Mouse (Mus musculus) MEL (cell line): Measurements from ENCODE around the gene Gm35315. TPM values are rescaled to one million over a fixed set of nuclear protein-coding genes. Genes with fewer than 3 reads are reported as not detected.

Source experiments
- DNase-seq: peaks from one replicate; pipeline ENCODE4 v3.0.0; 2011; ENCODE audit warnings: low read depth, low spot score
- H3K27ac ChIP-seq: 2 replicates; pipeline ENCODE4 v1.5.1; 2012; ENCODE audit warnings: low read depth, mild to moderate bottlenecking, control low read depth, low read length, moderate library complexity; ENCODE audit not compliant: control insufficient read depth
- H3K27me3 ChIP-seq, 2 experiments: fragments of 150-350 bp in 1 of 2; sonication (generic) in 1 of 2; 2 replicates each; pipeline ENCODE4 v1.6.1; 2012; ENCODE audit warnings: low read length in 2 of 2, mild to moderate bottlenecking in 2 of 2, improper control_type of control experiment in 1 of 2, moderate library complexity in 1 of 2; ENCODE audit not compliant: insufficient read depth in 2 of 2, control insufficient read depth in 1 of 2
- H3K36me3 ChIP-seq, 2 experiments: 2 replicates each; pipeline ENCODE4 v1.6.1; 2012 to 2014; ENCODE audit warnings: low read length in 2 of 2, improper control_type of control experiment in 1 of 2, inconsistent platforms in 1 of 2, mild to moderate bottlenecking in 1 of 2; ENCODE audit not compliant: insufficient read depth in 2 of 2, control insufficient read depth in 1 of 2
- H3K4me1 ChIP-seq, 2 experiments: fragments of 150-350 bp in 1 of 2; sonication (generic) in 1 of 2; 2 replicates each; pipeline ENCODE4 v1.6.1; 2012; ENCODE audit warnings: low read length in 2 of 2, improper control_type of control experiment in 1 of 2, mild to moderate bottlenecking in 1 of 2; ENCODE audit not compliant: insufficient read depth in 2 of 2, control insufficient read depth in 1 of 2
- H3K4me3 ChIP-seq, 2 experiments: fragments of 150-350 bp in 1 of 2; sonication (generic) in 1 of 2; 2 replicates each; pipeline ENCODE4 v1.5.1; 2012; ENCODE audit warnings: low read depth in 2 of 2, low read length in 2 of 2, mild to moderate bottlenecking in 2 of 2, moderate library complexity in 2 of 2, control low read depth in 1 of 2, improper control_type of control experiment in 1 of 2; ENCODE audit not compliant: control insufficient read depth in 1 of 2, insufficient read depth in 1 of 2
- H3K79me2 ChIP-seq: 2 replicates; pipeline ENCODE4 v1.6.1; 2012; ENCODE audit warnings: mild to moderate bottlenecking, low read length, moderate library complexity; ENCODE audit not compliant: control insufficient read depth, poor library complexity, insufficient read depth
- H3K9ac ChIP-seq: 2 replicates; pipeline ENCODE4 v1.6.1; 2012; ENCODE audit warnings: low read depth, mild to moderate bottlenecking, control low read depth, low read length, moderate library complexity; ENCODE audit not compliant: control insufficient read depth, poor library complexity, severe bottlenecking
- H3K9me3 ChIP-seq: fragments of 150-350 bp; sonication (generic); replicated peaks from 2 replicates; pipeline ENCODE4 v1.6.1; 2012; ENCODE audit warnings: mild to moderate bottlenecking, low read length, improper control_type of control experiment, moderate library complexity; ENCODE audit not compliant: insufficient read depth
- BHLHE40 ChIP-seq: IDR thresholded peaks from 2 replicates; pipeline ENCODE4 v1.6.1; 2012; ENCODE audit warnings: low read depth, mild to moderate bottlenecking, inconsistent platforms, low read length, improper control_type of control experiment, borderline replicate concordance
- CHD1 ChIP-seq: IDR thresholded peaks from 2 replicates; pipeline ENCODE4 v1.6.1; 2012; ENCODE audit warnings: low read depth, mild to moderate bottlenecking, inconsistent platforms, low read length, improper control_type of control experiment
- CTCF ChIP-seq, 3 experiments: IDR thresholded peaks in 2 of 3; conservative IDR thresholded peaks in 1 of 3; 2 replicates each; pipeline ENCODE4 v1.5.1; 2011 to 2012; ENCODE audit warnings: low read length in 3 of 3, low read depth in 2 of 3, mild to moderate bottlenecking in 2 of 3, improper control_type of control experiment in 1 of 3, inconsistent platforms in 1 of 3, mixed read lengths in 1 of 3, moderate library complexity in 1 of 3; ENCODE audit not compliant: control insufficient read depth in 1 of 3, insufficient read depth in 1 of 3, poor library complexity in 1 of 3, severe bottlenecking in 1 of 3
- E2F4 ChIP-seq: IDR thresholded peaks from 2 replicates; pipeline ENCODE4 v1.6.1; 2011; ENCODE audit warnings: low read depth, low read length, improper control_type of control experiment, borderline replicate concordance
- ELF1 ChIP-seq: IDR thresholded peaks from 2 replicates; pipeline ENCODE4 v1.6.1; 2014; ENCODE audit warnings: low read depth, mild to moderate bottlenecking, inconsistent platforms, low read length, improper control_type of control experiment, moderate library complexity
- EP300 ChIP-seq, 2 experiments: IDR thresholded peaks; 2 replicates each; pipeline ENCODE4 v1.6.1; 2011; ENCODE audit warnings: improper control_type of control experiment in 2 of 2, low read length in 2 of 2, low read depth in 1 of 2, mild to moderate bottlenecking in 1 of 2
- ETS1 ChIP-seq: IDR thresholded peaks from 2 replicates; pipeline ENCODE4 v1.6.1; 2012; ENCODE audit warnings: low read depth, mild to moderate bottlenecking, inconsistent platforms, low read length, improper control_type of control experiment, moderate library complexity
- GABPA ChIP-seq: IDR thresholded peaks from 2 replicates; pipeline ENCODE4 v1.6.1; 2012; ENCODE audit warnings: low read depth, mild to moderate bottlenecking, inconsistent platforms, low read length, improper control_type of control experiment, moderate library complexity
- GATA1 ChIP-seq: IDR thresholded peaks from 2 replicates; pipeline ENCODE4 v1.6.1; 2011; ENCODE audit warnings: low read depth, low read length, improper control_type of control experiment
- HCFC1 ChIP-seq: IDR thresholded peaks from 2 replicates; pipeline ENCODE4 v1.6.1; 2012; ENCODE audit warnings: low read depth, mild to moderate bottlenecking, inconsistent platforms, low read length, improper control_type of control experiment, moderate library complexity
- JUND ChIP-seq: IDR thresholded peaks from 2 replicates; pipeline ENCODE4 v1.6.1; 2011; ENCODE audit warnings: low read depth, mild to moderate bottlenecking, improper control_type of control experiment, low read length
- MAFK ChIP-seq: IDR thresholded peaks from 2 replicates; pipeline ENCODE4 v1.6.1; 2011; ENCODE audit warnings: low read depth, mild to moderate bottlenecking, low read length, improper control_type of control experiment, borderline replicate concordance
- MAX ChIP-seq: IDR thresholded peaks from 2 replicates; pipeline ENCODE4 v1.6.1; 2011; ENCODE audit warnings: low read length, improper control_type of control experiment
- MAZ ChIP-seq: IDR thresholded peaks from 2 replicates; pipeline ENCODE4 v1.6.1; 2012; ENCODE audit warnings: low read depth, mild to moderate bottlenecking, inconsistent platforms, low read length, improper control_type of control experiment
- MEF2A ChIP-seq: IDR thresholded peaks from 2 replicates; pipeline ENCODE4 v1.6.1; 2014; ENCODE audit warnings: low read depth, mild to moderate bottlenecking, inconsistent platforms, low read length, improper control_type of control experiment; ENCODE audit not compliant: poor library complexity, insufficient replicate concordance, severe bottlenecking; ENCODE audit errors: extremely low read depth
- MXI1 ChIP-seq: IDR thresholded peaks from 2 replicates; pipeline ENCODE4 v1.6.1; 2011; ENCODE audit warnings: mild to moderate bottlenecking, low read depth, low read length, improper control_type of control experiment
- MYB ChIP-seq: IDR thresholded peaks from 2 replicates; pipeline ENCODE4 v1.6.1; 2011; ENCODE audit warnings: mild to moderate bottlenecking, low read depth, low read length, improper control_type of control experiment
- MYC ChIP-seq: IDR thresholded peaks from 2 replicates; pipeline ENCODE4 v1.6.1; 2011; ENCODE audit warnings: low read depth, mild to moderate bottlenecking, low read length, improper control_type of control experiment, moderate library complexity
- NELFE ChIP-seq: IDR thresholded peaks from 2 replicates; pipeline ENCODE4 v1.6.1; 2011; ENCODE audit warnings: low read depth, low read length, improper control_type of control experiment
- NRF1 ChIP-seq: IDR thresholded peaks from 2 replicates; pipeline ENCODE4 v1.6.1; 2014; ENCODE audit warnings: low read depth, mild to moderate bottlenecking, inconsistent platforms, low read length, improper control_type of control experiment, moderate library complexity; ENCODE audit not compliant: poor library complexity, insufficient read depth, severe bottlenecking
- POLR2A ChIP-seq, 2 experiments: IDR thresholded peaks; 2 replicates each; pipeline ENCODE4 v1.6.1; 2011 to 2012; ENCODE audit warnings: low read length in 2 of 2, mild to moderate bottlenecking in 2 of 2, control low read depth in 1 of 2, improper control_type of control experiment in 1 of 2, low read depth in 1 of 2, moderate library complexity in 1 of 2; ENCODE audit not compliant: control insufficient read depth in 1 of 2, insufficient read depth in 1 of 2, poor library complexity in 1 of 2
- POLR2AphosphoS2 ChIP-seq: IDR thresholded peaks from 2 replicates; pipeline ENCODE4 v1.6.1; 2011; ENCODE audit warnings: low read length, improper control_type of control experiment
- RAD21 ChIP-seq: IDR thresholded peaks from 2 replicates; pipeline ENCODE4 v1.6.1; 2011; ENCODE audit warnings: mild to moderate bottlenecking, low read depth, low read length, improper control_type of control experiment
- RCOR1 ChIP-seq: IDR thresholded peaks from 2 replicates; pipeline ENCODE4 v1.6.1; 2012; ENCODE audit warnings: low read depth, mild to moderate bottlenecking, inconsistent platforms, low read length, improper control_type of control experiment
- SMC3 ChIP-seq: IDR thresholded peaks from 2 replicates; pipeline ENCODE4 v1.6.1; 2011; ENCODE audit warnings: low read depth, low read length, improper control_type of control experiment
- TAL1 ChIP-seq: IDR thresholded peaks from 2 replicates; pipeline ENCODE4 v1.6.1; 2012; ENCODE audit warnings: mild to moderate bottlenecking, inconsistent platforms, low read length, moderate library complexity, mixed read lengths
- TBP ChIP-seq: IDR thresholded peaks from 2 replicates; pipeline ENCODE4 v1.8.0; 2011; ENCODE audit warnings: low read depth, low read length, improper control_type of control experiment
- TCF12 ChIP-seq: IDR thresholded peaks from 2 replicates; pipeline ENCODE4 v1.6.1; 2014; ENCODE audit warnings: low read depth, mild to moderate bottlenecking, inconsistent platforms, low read length, improper control_type of control experiment, moderate library complexity
- UBTF ChIP-seq: IDR thresholded peaks from 2 replicates; pipeline ENCODE4 v1.6.1; 2012; ENCODE audit warnings: low read depth, mild to moderate bottlenecking, inconsistent platforms, low read length, improper control_type of control experiment, moderate library complexity, borderline replicate concordance; ENCODE audit not compliant: insufficient read depth
- USF1 ChIP-seq: IDR thresholded peaks from 2 replicates; pipeline ENCODE4 v1.6.1; 2014; ENCODE audit warnings: low read depth, mild to moderate bottlenecking, inconsistent platforms, low read length, improper control_type of control experiment, moderate library complexity
- USF2 ChIP-seq, 2 experiments: IDR thresholded peaks; 2 replicates each; pipeline ENCODE4 v1.6.1; 2011 to 2012; ENCODE audit warnings: improper control_type of control experiment in 2 of 2, low read length in 2 of 2, borderline replicate concordance in 1 of 2, inconsistent platforms in 1 of 2, low read depth in 1 of 2, mild to moderate bottlenecking in 1 of 2; ENCODE audit not compliant: insufficient read depth in 1 of 2
- ZC3H11A ChIP-seq: IDR thresholded peaks from 2 replicates; pipeline ENCODE4 v1.6.1; 2012; ENCODE audit warnings: low read depth, mild to moderate bottlenecking, inconsistent platforms, low read length, improper control_type of control experiment
- ZKSCAN1 ChIP-seq: IDR thresholded peaks from 2 replicates; pipeline ENCODE4 v1.6.1; 2012; ENCODE audit warnings: low read depth, mild to moderate bottlenecking, inconsistent platforms, low read length, improper control_type of control experiment, moderate library complexity
- ZMIZ1 ChIP-seq: IDR thresholded peaks from 2 replicates; pipeline ENCODE4 v1.6.1; 2012; ENCODE audit warnings: low read depth, mild to moderate bottlenecking, inconsistent platforms, low read length, improper control_type of control experiment, moderate library complexity
- ZNF384 ChIP-seq: IDR thresholded peaks from 2 replicates; pipeline ENCODE4 v1.6.1; 2012; ENCODE audit warnings: low read depth, mild to moderate bottlenecking, inconsistent platforms, low read length, improper control_type of control experiment
- polyA plus RNA-seq, 2 experiments: library from polyadenylated mRNA; stranded (reverse) in 1 of 2; unstranded in 1 of 2; fragments of >175 nt in 1 of 2; fragments of >200 nt in 1 of 2; gene quantifications; 2 replicates each; pipeline versions ENCODE4 v1.2.1 to v1.2.4; 2012; ENCODE audit warnings: low replicate concordance in 2 of 2, low read depth in 1 of 2; ENCODE audit not compliant: insufficient read length in 2 of 2, insufficient read depth in 1 of 2, missing spikeins in 1 of 2
- total RNA-seq: library from RNA; depleted of rRNA; stranded (reverse); fragments of 300-350 nt; gene quantifications from 2 replicates; pipeline ENCODE4 v1.2.3, GENCODE M21; 2012

Gm35315 gene
- total and polyA plus RNA-seq, 3 experiments, result 2.2 to 70.9 (median 2.2) TPM

GRCm38 (mm10) chr5:110135293-110136086, 41.3 kb upstream of the Gm35315 start, which contains the start of gene Chfr:
Chfr (plus strand) TSS chr5:110135842.
- peak; percentile 99 for DNase-seq
- peaks cover 21% of the 10 kb centered on the region for H3K79me2 ChIP-seq
- no peaks in the 10 kb centered on the region for H3K27me3 ChIP-seq
- H3K4me1 ChIP-seq, result peaks cover 20 to 34% of the 10 kb centered on the region in 2 experiments
- peaks cover 0 to 39% of the 10 kb centered on the region in 2 experiments; a peak in 2 of 4 replicates for H3K36me3 ChIP-seq
- peak within 1 kb of the TSS; percentile 82 for H3K27ac ChIP-seq
- H3K9me3 ChIP-seq, result no peaks in the 10 kb centered on the region
- peak within 1 kb of the TSS; percentile 96 to 98 for H3K4me3 ChIP-seq
- H3K9ac ChIP-seq, result peak within 1 kb of the TSS; percentile 88
- no peak for TF ChIP-seq ZC3H11A
- no peak for TF ChIP-seq SMC3
- peak; percentile 47; the same call in 1 of the 2 replicates for TF ChIP-seq NELFE
- TF ChIP-seq MAX, result no peak
- peak; percentile 31; the same call in 1 of the 2 replicates for TF ChIP-seq MYC
- TF ChIP-seq TBP, result peak; percentile 57; the same call in 1 of the 2 replicates
- TF ChIP-seq MXI1, result peak; percentile 92
- peak; percentile 97 for TF ChIP-seq ZNF384
- no peak for TF ChIP-seq TAL1
- no peak for TF ChIP-seq USF1
- no peak for TF ChIP-seq RCOR1
- no peak for TF ChIP-seq CTCF (IDR thresholded peaks at IDR 0.05 in 2 of 3, conservative IDR thresholded peaks at IDR 0.05 in 1 of 3; ENCODE audit: control insufficient read depth in 1 of 3, insufficient read depth in 1 of 3, low read depth in 2 of 3, low read length in 3 of 3, poor library complexity in 1 of 3, severe bottlenecking in 1 of 3)
- TF ChIP-seq ZMIZ1, result peak; percentile 46; the same call in 1 of the 2 replicates
- peak; percentile 39; the same call in 1 of the 2 replicates for TF ChIP-seq GATA1
- TF ChIP-seq JUND, result no peak
- no peak for TF ChIP-seq MYB
- peak; percentile 95 for TF ChIP-seq ELF1
- peak in 1 of 2 experiments; percentile 49; a peak in 2 of 4 replicates for TF ChIP-seq EP300 (IDR thresholded peaks at IDR 0.05; ENCODE audit: low read depth in 1 of 2, low read length in 2 of 2)
- no peak for TF ChIP-seq UBTF
- no peak for TF ChIP-seq ZKSCAN1
- TF ChIP-seq HCFC1, result peak; percentile 96
- peak; percentile 51; the same call in 1 of the 2 replicates for TF ChIP-seq TCF12
- TF ChIP-seq ETS1, result peak; percentile 89
- TF ChIP-seq E2F4, result no peak
- peak; percentile 83 for TF ChIP-seq NRF1
- TF ChIP-seq MAFK, result no peak
- peak; percentile 79 to 83 for TF ChIP-seq POLR2A (IDR thresholded peaks at IDR 0.05; ENCODE audit: control insufficient read depth in 1 of 2, insufficient read depth in 1 of 2, low read depth in 1 of 2, low read length in 2 of 2, poor library complexity in 1 of 2)
- TF ChIP-seq RAD21, result no peak
- TF ChIP-seq MEF2A, result no peak
- peak; percentile 16; the same call in 1 of the 2 replicates for TF ChIP-seq GABPA
- peak; percentile 60; the same call in 1 of the 2 replicates for TF ChIP-seq MAZ
- TF ChIP-seq USF2 (IDR thresholded peaks at IDR 0.05; ENCODE audit: borderline replicate concordance in 1 of 2, insufficient read depth in 1 of 2, low read depth in 1 of 2, low read length in 2 of 2), result no peak
- TF ChIP-seq CHD1, result no peak
- TF ChIP-seq POLR2AphosphoS2, result 0 out of 2 replicates have a peak, but pooled peaks have one; percentile 41
- no peak; the same call in 1 of the 2 replicates for TF ChIP-seq BHLHE40
